Mouse (Mus musculus): ENCODE results near the gene Wdr46.
"Not testable (repeated sequence)": the region's sequence is repeated elsewhere in the genome, so short reads cannot be mapped to it uniquely, and the experiment has no call there.

The Wdr46 gene

DNA sequence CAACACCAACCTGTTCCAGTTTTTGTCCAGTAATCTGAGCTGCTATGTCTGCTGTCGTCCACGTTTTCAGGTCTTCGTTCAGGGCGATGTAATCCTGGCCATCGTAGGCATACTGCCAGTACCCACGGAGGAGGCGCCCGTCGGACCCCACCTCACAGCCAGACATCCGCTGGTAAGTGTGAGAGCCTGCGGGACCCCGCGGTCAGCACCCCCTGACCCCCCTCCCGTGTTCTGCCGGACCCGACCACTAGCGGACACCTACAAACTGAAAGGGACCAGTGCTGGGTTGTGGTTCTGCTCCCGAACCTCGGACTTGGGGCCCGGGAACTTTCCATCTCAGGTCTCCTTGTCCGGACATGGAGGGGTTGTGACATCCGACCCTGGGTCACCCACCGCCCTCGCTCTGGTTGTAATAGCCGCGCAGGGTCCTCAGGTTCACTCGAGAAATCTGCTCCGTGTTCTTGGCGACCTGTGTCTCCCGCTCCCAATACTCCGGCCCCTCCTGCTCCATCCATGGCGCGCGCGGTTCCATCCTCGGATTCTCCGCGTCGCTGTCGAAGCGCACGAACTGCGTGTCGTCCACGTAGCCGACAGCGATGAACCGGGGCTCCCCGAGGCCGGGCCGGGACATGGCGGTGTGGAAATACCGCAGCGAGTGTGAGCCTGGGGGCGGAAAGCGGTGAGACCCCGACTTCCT is 37.5 kb downstream of the Wdr46 start:
- no peak for DNase-seq (ENCODE audit: low read depth, low spot score)

DNA sequence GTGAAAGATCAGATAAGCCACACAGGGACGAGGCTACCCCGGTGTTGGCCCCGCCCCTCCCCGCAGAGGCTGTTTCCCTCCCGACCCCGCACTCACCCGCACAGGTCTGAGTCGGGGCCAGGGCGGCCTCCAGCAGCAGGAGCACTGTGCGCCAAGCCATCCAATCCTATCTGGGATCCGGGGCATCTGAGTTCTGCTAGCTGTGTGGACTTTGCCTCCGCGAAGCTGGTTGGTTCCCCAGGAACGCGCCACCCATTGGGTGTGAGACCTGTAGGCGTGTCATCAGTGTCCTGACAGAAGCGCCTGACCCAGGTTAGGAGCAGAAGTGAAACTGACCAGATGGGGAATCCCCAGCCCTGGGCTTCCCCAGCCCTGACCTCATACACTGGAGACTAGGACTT is 38.2 kb downstream of the Wdr46 start:
- peak; percentile 41 for DNase-seq (ENCODE audit: low read depth, low spot score)

GRCm38 (mm10) chr17:33979512-33980050 is 39.1 kb downstream of the Wdr46 start:
- DNase-seq (ENCODE audit: low read depth, low spot score) = no peak

DNA sequence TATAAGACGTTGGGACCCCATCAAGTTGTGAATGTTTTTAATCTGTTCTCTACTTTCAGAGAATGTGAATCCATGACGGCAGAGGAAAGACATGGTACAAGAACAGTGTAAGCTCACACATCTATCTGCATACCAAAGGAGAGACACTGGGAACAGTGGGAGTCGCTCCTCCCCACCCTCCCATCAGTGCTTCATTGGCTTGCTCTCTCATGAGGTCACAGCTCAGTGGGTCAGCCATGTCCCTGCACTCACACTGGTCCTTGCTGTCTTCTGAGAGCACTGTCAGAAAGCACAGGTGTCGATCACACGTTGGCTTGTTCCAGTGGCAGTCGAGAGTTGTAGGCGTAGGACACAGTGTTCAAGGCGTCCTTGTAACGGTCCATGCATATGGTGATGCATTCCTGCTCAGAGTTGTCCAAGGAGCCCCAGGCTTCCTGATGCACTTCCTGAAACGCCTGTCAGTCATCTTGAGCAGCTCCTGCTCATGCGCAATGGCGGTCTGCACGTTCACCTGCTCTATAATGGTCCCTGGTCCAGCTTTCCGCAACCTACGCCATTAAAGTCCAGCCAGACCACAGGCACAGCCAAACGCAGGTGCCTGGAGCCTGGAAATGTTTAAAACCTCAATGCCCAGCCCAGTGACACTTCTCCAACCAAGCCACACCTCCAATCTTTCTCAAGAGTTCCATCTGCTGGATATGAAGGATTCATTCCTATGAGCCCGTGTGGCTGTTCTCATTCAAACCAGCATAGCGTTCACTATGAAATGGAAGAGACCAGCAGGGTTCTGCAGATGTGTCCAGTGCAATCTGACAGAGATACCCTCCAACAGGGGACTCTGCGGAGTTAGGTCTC is 39.9 kb downstream of the Wdr46 start:
- DNase-seq (ENCODE audit: low read depth, low spot score) = no peak

DNA sequence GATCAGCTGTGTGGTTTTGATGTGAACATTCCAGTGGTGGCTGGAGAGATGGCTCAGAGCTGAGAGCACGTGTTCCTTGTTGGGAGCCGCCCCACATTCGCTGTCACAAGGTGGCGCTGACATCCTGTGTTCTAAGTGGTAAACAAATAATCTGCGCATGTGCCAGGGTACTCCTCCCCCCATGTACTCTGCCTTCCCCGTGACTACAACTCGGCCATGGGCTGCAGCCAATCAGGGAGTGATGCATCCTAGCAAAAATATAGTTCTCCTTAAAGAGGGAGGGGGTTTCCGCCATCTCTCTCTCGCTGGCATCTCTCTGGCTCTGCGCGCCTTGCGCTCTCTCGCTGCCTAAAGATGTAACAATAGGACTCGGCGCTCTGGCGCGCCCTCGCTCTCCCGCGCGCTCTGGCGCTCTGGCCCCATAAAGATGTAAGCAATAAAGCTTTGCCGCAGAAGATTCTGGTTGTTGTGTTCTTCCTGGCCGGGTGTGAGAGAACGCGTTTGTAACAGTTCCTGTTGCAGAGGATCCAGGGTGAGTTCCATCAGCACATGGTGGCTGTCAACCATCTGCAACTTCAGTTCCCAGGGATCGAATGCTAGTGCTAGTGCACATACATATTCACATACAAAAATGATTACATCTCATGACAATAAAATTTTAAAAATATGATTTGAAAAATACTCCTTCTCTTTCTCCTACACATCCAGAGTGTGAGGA is 40.9 kb downstream of the Wdr46 start:
- DNase-seq (ENCODE audit: low read depth, low spot score) = not testable (repeated sequence)

DNA sequence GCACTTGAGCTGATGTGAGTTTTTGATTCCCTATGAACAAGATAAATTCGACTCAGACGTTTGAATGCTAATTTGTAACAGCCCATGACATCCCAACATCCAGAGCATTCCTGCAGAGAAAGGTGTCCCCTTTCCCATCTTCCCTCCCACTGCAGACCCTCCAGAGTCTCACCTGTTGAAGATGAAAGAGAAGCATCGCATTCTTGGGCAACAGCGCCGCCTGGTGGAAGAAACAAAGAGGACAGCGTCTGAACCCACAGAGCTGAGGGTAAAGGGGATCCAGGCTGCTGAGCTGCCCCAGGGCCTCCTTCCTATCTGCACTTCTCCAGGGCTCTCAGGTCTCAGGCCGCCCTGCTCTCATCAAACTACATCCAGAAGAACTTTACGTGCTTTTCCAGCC is 41.7 kb downstream of the Wdr46 start:
- DNase-seq (ENCODE audit: low read depth, low spot score) = not testable (repeated sequence)

- peak; percentile 85 for DNase-seq (ENCODE audit: low read depth, low spot score)
Observed at GRCm38 (mm10) chr17:33991788-33992664, 51.6 kb downstream of the Wdr46 start.

GRCm38 (mm10) chr17:33994959-33995358 is 54.5 kb downstream of the Wdr46 start:
- no peak for DNase-seq (ENCODE audit: low read depth, low spot score)

- no peak for DNase-seq (ENCODE audit: low read depth, low spot score)
Observed at GRCm38 (mm10) chr17:33995651-33996050, 55.2 kb downstream of the Wdr46 start.

- DNase-seq (ENCODE audit: low read depth, low spot score) = not testable (repeated sequence)
Observed at GRCm38 (mm10) chr17:33997025-33997424, 56.6 kb downstream of the Wdr46 start.

DNA sequence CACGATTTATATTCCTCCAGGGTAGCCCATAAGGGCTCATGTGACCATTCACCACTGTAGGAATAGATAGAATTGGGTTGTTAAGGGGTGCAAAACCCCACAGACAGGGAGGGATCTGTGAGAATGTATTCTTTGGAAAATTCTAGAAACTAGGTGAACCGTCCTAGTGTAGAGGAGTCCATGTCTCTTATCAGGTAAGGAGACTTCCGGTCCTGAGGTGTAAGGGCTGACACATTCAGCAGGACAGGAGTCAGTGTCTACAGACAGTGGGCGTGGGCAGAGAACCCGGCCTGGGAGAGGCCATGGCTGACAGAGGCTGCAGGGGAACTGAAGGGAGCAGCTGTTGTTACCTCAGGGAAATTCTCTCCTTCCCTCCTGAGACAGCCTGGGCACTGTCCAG is 58.2 kb downstream of the Wdr46 start:
- DNase-seq (ENCODE audit: low read depth, low spot score) = not testable (repeated sequence)

All from mesoderm, embryonic 11.5 days (tissue).